Mouse (Mus musculus) intestine, embryonic 16.5 days (tissue): ENCODE measurements around the gene Fbp1. TPM values are rescaled to one million over a fixed set of nuclear protein-coding genes. Genes with fewer than 3 reads are reported as not detected.

Source experiments
- ATAC-seq: fragments of 200-750 bp; cut with Nextera tagmentation; 2 replicates; pipeline ENCODE4 v1.8.0; 2017; ENCODE audit warnings: moderate TSS enrichment, moderate library complexity
- H3K27ac ChIP-seq: fragments of 300-500 bp; sonication (generic); 2 replicates; pipeline ENCODE4 v1.5.1; 2014; ENCODE audit warnings: mild to moderate bottlenecking, low read length
- H3K27me3 ChIP-seq: fragments of 300-500 bp; sonication (generic); replicated peaks from 2 replicates; pipeline ENCODE4 v1.6.1; 2014; ENCODE audit warnings: low read length, control low read depth, mixed read lengths; ENCODE audit not compliant: control insufficient read depth, insufficient read depth
- H3K36me3 ChIP-seq: fragments of 300-500 bp; sonication (generic); 2 replicates; pipeline ENCODE4 v1.6.1; 2014; ENCODE audit warnings: low read length, control low read depth; ENCODE audit not compliant: control insufficient read depth, insufficient read depth
- H3K4me1 ChIP-seq: fragments of 300-500 bp; sonication (generic); 2 replicates; pipeline ENCODE4 v1.6.1; 2014; ENCODE audit warnings: low read length, control low read depth, mixed read lengths; ENCODE audit not compliant: control insufficient read depth, insufficient read depth
- H3K4me2 ChIP-seq: fragments of 300-500 bp; sonication (generic); 2 replicates; pipeline ENCODE4 v1.6.1; 2014; ENCODE audit warnings: low read depth, low read length, control low read depth
- H3K4me3 ChIP-seq: fragments of 300-500 bp; sonication (generic); 2 replicates; pipeline ENCODE4 v1.5.1; 2014; ENCODE audit warnings: mild to moderate bottlenecking, low read length
- H3K9ac ChIP-seq: fragments of 300-500 bp; sonication (generic); 2 replicates; pipeline ENCODE4 v1.6.1; 2014; ENCODE audit warnings: low read depth, low read length
- H3K9me3 ChIP-seq: fragments of 300-500 bp; sonication (generic); 2 replicates; pipeline ENCODE4 v1.6.1; 2016; ENCODE audit warnings: low read length, control low read depth; ENCODE audit not compliant: control insufficient read depth
- WGBS: fragments of 180-500 bp; shearing (Covaris S2); extraction: QIAGEN DNeasy Blood & Tissue Kit; methylation state at CpG from one replicate; pipeline ENCODE4 v1.1.7; 2014; 5-methylcytosine and 5-hydroxymethylcytosine counted together
- polyA plus RNA-seq: library from polyadenylated mRNA; unstranded; fragments of >200 nt; fragmentation: Nextera tagmentation; extraction: Ambion mirVana; gene quantifications from 2 replicates; pipeline ENCODE4 v1.2.1, GENCODE M21; 2015

The Fbp1 gene
- polyA plus RNA-seq, 1 experiment from 2014 or later: 6.3 TPM

DNA sequence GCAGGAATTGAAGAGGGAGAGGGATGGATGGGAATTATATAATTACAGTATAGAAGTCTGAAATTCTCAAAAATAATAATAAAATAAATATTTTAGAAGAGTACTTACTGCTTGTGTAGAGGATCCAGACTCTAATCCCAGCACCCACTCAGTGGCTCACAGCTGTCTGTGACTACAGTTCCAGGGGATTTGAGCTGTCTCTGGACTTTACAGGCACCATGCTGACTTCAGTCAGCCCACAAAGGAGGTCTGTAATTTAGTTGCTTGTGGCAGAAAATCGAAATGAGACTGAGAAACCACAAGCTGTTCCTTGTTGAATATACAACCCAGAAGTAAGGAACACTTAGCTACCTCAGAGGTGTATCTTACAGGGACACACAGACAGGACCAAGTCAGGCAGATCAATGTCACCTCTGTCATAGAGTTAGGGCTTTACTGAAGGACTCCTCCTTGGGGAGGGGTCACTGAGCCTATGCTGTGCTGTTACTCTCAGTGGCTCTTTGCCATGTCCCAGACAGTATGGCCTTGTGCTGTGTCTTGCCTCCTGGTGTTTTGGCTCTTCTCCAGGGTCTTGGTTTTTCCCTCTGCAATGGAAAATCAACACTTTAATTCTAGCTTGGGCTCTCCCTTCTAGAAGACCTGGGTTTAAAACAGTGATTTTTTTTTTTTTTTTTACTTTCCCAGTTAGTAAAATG lies 29.5 kb upstream of the Fbp1 start:
- Histone ChIP-seq H3K27ac (no peak overlapping the region), H3K4me1 (no peaks in the 10 kb centered on the region), H3K9ac (no peak overlapping the region), H3K4me2 (no peak overlapping the region), H3K9me3 (no peaks in the 10 kb centered on the region), H3K36me3 (no peaks in the 10 kb centered on the region), H3K4me3 (no peak overlapping the region), H3K27me3 (no peaks in the 10 kb centered on the region)
- peak; percentile 52 for ATAC-seq
- 49% methylated on average over 1 of the region's 1 CpGs for WGBS

GRCm38 (mm10) chr13:62916675-62917074 lies 28.6 kb upstream of the Fbp1 start:
- H3K27ac ChIP-seq: no peak overlapping the region
- WGBS: 39% methylated on average over 4 of the region's 4 CpGs
- no peak overlapping the region for H3K4me2 ChIP-seq
- H3K36me3 ChIP-seq: no peaks in the 10 kb centered on the region
- H3K9ac ChIP-seq: no peak overlapping the region
- H3K27me3 ChIP-seq: no peaks in the 10 kb centered on the region
- H3K4me3 ChIP-seq: no peak overlapping the region
- ATAC-seq: no peak; the same call in 1 of the 2 replicates
- H3K4me1 ChIP-seq: no peaks in the 10 kb centered on the region
- no peaks in the 10 kb centered on the region for H3K9me3 ChIP-seq

GRCm38 (mm10) chr13:62911575-62911974 lies 23.5 kb upstream of the Fbp1 start:
- Histone ChIP-seq H3K4me3 (no peak overlapping the region), H3K9ac (no peak overlapping the region), H3K4me2 (no peak overlapping the region), H3K4me1 (peaks cover 6% of the 10 kb centered on the region), H3K36me3 (no peaks in the 10 kb centered on the region), H3K27ac (no peak overlapping the region), H3K27me3 (no peaks in the 10 kb centered on the region), H3K9me3 (no peaks in the 10 kb centered on the region)
- 88% methylated on average over 5 of the region's 5 CpGs for WGBS
- ATAC-seq: no peak

- Histone ChIP-seq H3K4me1 (peaks cover 6% of the 10 kb centered on the region), H3K9me3 (no peaks in the 10 kb centered on the region), H3K27ac (no peak overlapping the region), H3K4me2 (no peak overlapping the region), H3K4me3 (no peak overlapping the region), H3K9ac (no peak overlapping the region), H3K27me3 (no peaks in the 10 kb centered on the region), H3K36me3 (no peaks in the 10 kb centered on the region)
- no peak for ATAC-seq
- WGBS: 82% methylated on average over 4 of the region's 4 CpGs
Measured at GRCm38 (mm10) chr13:62910206-62910605, 22.1 kb upstream of the Fbp1 start.

GRCm38 (mm10) chr13:62909776-62910175 lies 21.7 kb upstream of the Fbp1 start:
- no peaks in the 10 kb centered on the region for H3K27me3 ChIP-seq
- H3K4me3 ChIP-seq: no peak overlapping the region
- no peak overlapping the region for H3K9ac ChIP-seq
- H3K4me1 ChIP-seq: peaks cover 6% of the 10 kb centered on the region
- no peaks in the 10 kb centered on the region for H3K9me3 ChIP-seq
- H3K27ac ChIP-seq: no peak overlapping the region
- H3K4me2 ChIP-seq: no peak overlapping the region
- no peak for ATAC-seq
- WGBS: 64% methylated on average over 5 of the region's 5 CpGs
- no peaks in the 10 kb centered on the region for H3K36me3 ChIP-seq

- H3K27me3 ChIP-seq: no peaks in the 10 kb centered on the region
- H3K4me2 ChIP-seq: no peak overlapping the region
- H3K9me3 ChIP-seq: no peaks in the 10 kb centered on the region
- no peaks in the 10 kb centered on the region for H3K36me3 ChIP-seq
- ATAC-seq: peak; percentile 98
- H3K4me3 ChIP-seq: no peak overlapping the region
- peaks cover 6% of the 10 kb centered on the region for H3K4me1 ChIP-seq
- WGBS: 22% methylated on average over 8 of the region's 8 CpGs
- H3K27ac ChIP-seq: peak overlapping the region; percentile 77
- H3K9ac ChIP-seq: no peak overlapping the region
Measured at GRCm38 (mm10) chr13:62908163-62908559, 20.1 kb upstream of the Fbp1 start.

- no peak overlapping the region for H3K4me3 ChIP-seq
- 0 out of 2 replicates have a peak overlapping the region, but pooled peaks have one; percentile 38 for H3K9ac ChIP-seq
- no peaks in the 10 kb centered on the region for H3K36me3 ChIP-seq
- peak overlapping the region; percentile 29; the same call in 1 of the 2 replicates for H3K4me2 ChIP-seq
- WGBS: 67% methylated on average over 14 of the region's 14 CpGs
- peaks cover 6% of the 10 kb centered on the region for H3K4me1 ChIP-seq
- H3K27ac ChIP-seq: peak overlapping the region; percentile 81
- H3K9me3 ChIP-seq: no peaks in the 10 kb centered on the region
- no peaks in the 10 kb centered on the region for H3K27me3 ChIP-seq
- ATAC-seq: no peak; the same call in 1 of the 2 replicates
Measured at GRCm38 (mm10) chr13:62907527-62908162, 19.6 kb upstream of the Fbp1 start.

- Histone ChIP-seq H3K9ac (no peak overlapping the region), H3K9me3 (no peaks in the 10 kb centered on the region), H3K4me3 (no peak overlapping the region), H3K27ac (no peak overlapping the region), H3K27me3 (no peaks in the 10 kb centered on the region), H3K36me3 (no peaks in the 10 kb centered on the region), H3K4me2 (no peak overlapping the region), H3K4me1 (no peaks in the 10 kb centered on the region)
- ATAC-seq: no peak
Measured at GRCm38 (mm10) chr13:62901139-62901538, 13.1 kb upstream of the Fbp1 start.

DNA sequence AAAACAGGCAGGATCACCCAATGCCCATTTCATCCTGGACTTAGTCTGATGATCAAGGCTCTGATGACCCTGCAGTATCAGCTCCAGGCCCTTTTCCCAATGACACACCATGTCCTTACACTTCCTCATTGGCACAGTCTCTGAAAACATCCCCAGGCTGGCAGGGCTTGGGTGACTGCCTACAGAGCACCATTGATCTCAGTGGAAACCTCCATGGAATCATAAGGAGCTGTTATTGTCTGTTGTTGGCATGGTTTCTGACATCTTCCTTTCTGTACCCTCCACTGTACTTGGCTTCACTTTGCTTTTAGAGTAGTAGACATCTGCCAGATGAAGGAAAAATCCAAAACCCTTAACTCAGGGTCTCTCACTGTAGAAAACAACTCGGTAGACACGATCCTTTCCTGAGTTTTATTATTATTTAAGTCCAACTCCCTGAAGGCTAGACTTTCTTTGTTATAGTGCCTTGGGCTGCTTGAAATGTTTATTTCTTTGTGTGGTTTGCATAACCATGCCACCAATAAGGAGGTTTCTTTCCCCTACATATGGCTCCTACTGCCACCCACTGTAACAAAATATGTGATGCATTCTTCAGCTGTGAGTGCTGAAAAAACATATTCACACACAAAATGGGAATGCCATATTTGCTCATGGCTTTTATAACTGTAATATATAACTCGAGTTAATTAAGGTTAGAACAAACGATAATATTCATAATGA lies 10.0 kb upstream of the Fbp1 start:
- WGBS: 84% methylated on average over 4 of the region's 4 CpGs
- Histone ChIP-seq H3K9ac (no peak overlapping the region), H3K4me3 (no peak overlapping the region), H3K27me3 (no peaks in the 10 kb centered on the region), H3K4me1 (no peaks in the 10 kb centered on the region), H3K36me3 (no peaks in the 10 kb centered on the region), H3K27ac (no peak overlapping the region), H3K4me2 (no peak overlapping the region), H3K9me3 (no peaks in the 10 kb centered on the region)
- ATAC-seq: no peak
